Mouse (Mus musculus) brown adipose tissue, adult 24 weeks (tissue): ENCODE measurements around the gene Ifitm2. TPM values are rescaled to one million over a fixed set of nuclear protein-coding genes. Genes with fewer than 3 reads are reported as not detected.
"Not testable (repeated sequence)": the region's sequence is repeated elsewhere in the genome, so short reads cannot be mapped to it uniquely, and the experiment has no call there.

Source experiments
- H3K27ac ChIP-seq: fragments of 200-500 bp; replicated peaks from 2 replicates; pipeline ENCODE4 v1.5.1; 2012; ENCODE audit warnings: low read depth, mild to moderate bottlenecking, low read length
- H3K4me1 ChIP-seq: fragments of 200-500 bp; 2 replicates; pipeline ENCODE4 v1.6.1; 2012; ENCODE audit warnings: low read length, mixed read lengths; ENCODE audit not compliant: control insufficient read depth, insufficient read depth, insufficient read length
- H3K4me3 ChIP-seq: fragments of 200-500 bp; 2 replicates; pipeline ENCODE4 v1.5.1; 2012; ENCODE audit warnings: low read depth, mild to moderate bottlenecking, low read length, moderate library complexity; ENCODE audit not compliant: insufficient read depth
- polyA plus RNA-seq: library from polyadenylated mRNA; stranded (reverse); fragments of >200 nt; gene quantifications from 2 replicates; pipeline ENCODE4 v1.2.4, GENCODE M21; 2012; ENCODE audit not compliant: missing spikeins, insufficient read depth, insufficient read length

Ifitm2 gene
- 194 and 274 TPM in 2 replicates for polyA plus RNA-seq

- peak within 1 kb of the TSS; percentile 97 for H3K27ac ChIP-seq
- peak within 1 kb of the TSS; percentile 83 for H3K4me3 ChIP-seq
- peaks cover 16% of the 10 kb centered on the region; the same call in 1 of the 2 replicates for H3K4me1 ChIP-seq
These were observed at the start of gene Ifitm2, which contains the start of gene Gm45717 for GRCm38 (mm10) chr7:140955758-140956555. Ifitm2 (minus strand) TSS chr7:140955987. Gm45717 (minus strand) TSS chr7:140955937.

- no peaks in the 10 kb centered on the region for H3K4me1 ChIP-seq
- H3K27ac ChIP-seq = no peak overlapping the region
- no peak overlapping the region for H3K4me3 ChIP-seq
These were observed 47.6 kb upstream of the Ifitm2 start for GRCm38 (mm10) chr7:141003248-141004010.

GRCm38 (mm10) chr7:141000881-141001708 is 45.3 kb upstream of the Ifitm2 start:
- H3K27ac ChIP-seq = no peak overlapping the region
- no peaks in the 10 kb centered on the region for H3K4me1 ChIP-seq
- H3K4me3 ChIP-seq = no peak overlapping the region

- H3K4me3 ChIP-seq = no peak overlapping the region
- no peaks in the 10 kb centered on the region for H3K4me1 ChIP-seq
- H3K27ac ChIP-seq = no peak overlapping the region
These were observed 43.3 kb upstream of the Ifitm2 start for GRCm38 (mm10) chr7:140998853-140999700.

GRCm38 (mm10) chr7:140997817-140998216 is 42.0 kb upstream of the Ifitm2 start:
- no peaks in the 10 kb centered on the region for H3K4me1 ChIP-seq
- no peak overlapping the region for H3K27ac ChIP-seq
- no peak overlapping the region for H3K4me3 ChIP-seq

- H3K27ac ChIP-seq = no peak overlapping the region
- no peaks in the 10 kb centered on the region for H3K4me1 ChIP-seq
- H3K4me3 ChIP-seq = no peak overlapping the region
These were observed 35.4 kb upstream of the Ifitm2 start for GRCm38 (mm10) chr7:140991117-140991689.

GRCm38 (mm10) chr7:140990622-140991021 is 34.8 kb upstream of the Ifitm2 start:
- H3K4me1 ChIP-seq = no peaks in the 10 kb centered on the region
- no peak overlapping the region for H3K27ac ChIP-seq
- no peak overlapping the region for H3K4me3 ChIP-seq

GRCm38 (mm10) chr7:140990185-140990584 is 34.4 kb upstream of the Ifitm2 start:
- H3K27ac ChIP-seq = no peak overlapping the region

GRCm38 (mm10) chr7:140989022-140989421 is 33.2 kb upstream of the Ifitm2 start:
- Histone ChIP-seq H3K4me3 (no peak overlapping the region), H3K4me1 (no peaks in the 10 kb centered on the region), H3K27ac (no peak overlapping the region)

More at GRCm38 (mm10) chr7:140990185-140990584, 34.4 kb upstream of the Ifitm2 start:
- Histone ChIP-seq H3K4me1 (no peaks in the 10 kb centered on the region), H3K4me3 (no peak overlapping the region)

GRCm38 (mm10) chr7:140987182-140988138 is 31.7 kb upstream of the Ifitm2 start:
- no peak overlapping the region for H3K27ac ChIP-seq
- no peaks in the 10 kb centered on the region for H3K4me1 ChIP-seq
- H3K4me3 ChIP-seq = no peak overlapping the region

GRCm38 (mm10) chr7:140982971-140983370 is 27.2 kb upstream of the Ifitm2 start:
- Histone ChIP-seq H3K27ac (no peak overlapping the region), H3K4me1 (no peaks in the 10 kb centered on the region), H3K4me3 (no peak overlapping the region)

- no peaks in the 10 kb centered on the region for H3K4me1 ChIP-seq
- H3K4me3 ChIP-seq = no peak overlapping the region
- no peak overlapping the region for H3K27ac ChIP-seq
These were observed 25.9 kb upstream of the Ifitm2 start for GRCm38 (mm10) chr7:140981704-140982103.

GRCm38 (mm10) chr7:140976720-140977119 is 20.9 kb upstream of the Ifitm2 start:
- not testable (repeated sequence) for H3K27ac ChIP-seq, H3K4me1 ChIP-seq, H3K4me3 ChIP-seq
